Mouse (Mus musculus) gastrocnemius, adult 8-10 months (tissue): ENCODE measurements at regions not wholly inside any gene's neighbourhood (a gene's known extent, or its start where the extent isn't known, plus 50 kb on each side); places are given as distances from the start of the nearest gene placed in this dataset.

ENCODE experiments used
- DNase-seq, 2 experiments: peaks; one replicate each; pipeline ENCODE4 v3.0.0; 2022; ENCODE audit warnings: low spot score in 2 of 2

- no peak for DNase-seq
These were observed 273.3 kb upstream of the Zfp637 start for GRCm38 (mm10) chr6:117567691-117568090.

GRCm38 (mm10) chr6:117569576-117570326, 271.2 kb upstream of the Zfp637 start:
- DNase-seq = no peak

- no peak for DNase-seq
These were observed 270.6 kb upstream of the Zfp637 start for GRCm38 (mm10) chr6:117570346-117570745.

- no peak for DNase-seq
These were observed 270.2 kb upstream of the Zfp637 start for GRCm38 (mm10) chr6:117570791-117571190.

- no peak for DNase-seq
These were observed 269.0 kb upstream of the Zfp637 start for GRCm38 (mm10) chr6:117572006-117572405.

GRCm38 (mm10) chr6:117573371-117573770, 267.6 kb upstream of the Zfp637 start:
- no peak for DNase-seq

- DNase-seq = no peak
These were observed 266.8 kb upstream of the Zfp637 start for GRCm38 (mm10) chr6:117574146-117574545.

GRCm38 (mm10) chr6:117575057-117575456, 265.9 kb upstream of the Zfp637 start:
- no peak for DNase-seq

- no peak for DNase-seq
These were observed 265.0 kb upstream of the Zfp637 start for GRCm38 (mm10) chr6:117576021-117576420.

GRCm38 (mm10) chr6:117577539-117578521, 263.1 kb upstream of the Zfp637 start:
- no peak for DNase-seq

GRCm38 (mm10) chr6:117580951-117581350, 260.0 kb upstream of the Zfp637 start:
- peak in 1 of 2 experiments; percentile 13 for DNase-seq

- DNase-seq = peak; percentile 65 to 79
These were observed 257.9 kb upstream of the Zfp637 start for GRCm38 (mm10) chr6:117583121-117583520.

GRCm38 (mm10) chr6:117584563-117584962, 256.4 kb upstream of the Zfp637 start:
- no peak for DNase-seq

GRCm38 (mm10) chr6:117596166-117596840, 244.7 kb upstream of the Zfp637 start:
- DNase-seq = no peak

- DNase-seq = no peak
These were observed 236.1 kb upstream of the Zfp637 start for GRCm38 (mm10) chr6:117604834-117605233.

- no peak for DNase-seq
These were observed 235.3 kb upstream of the Zfp637 start for GRCm38 (mm10) chr6:117605685-117606084.

- DNase-seq = no peak
These were observed 234.8 kb upstream of the Zfp637 start for GRCm38 (mm10) chr6:117606211-117606610.

GRCm38 (mm10) chr6:117607023-117607422, 234.0 kb upstream of the Zfp637 start:
- peak; percentile 17 to 24 for DNase-seq

- peak in 1 of 2 experiments; percentile 14 for DNase-seq
These were observed 231.2 kb upstream of the Zfp637 start for GRCm38 (mm10) chr6:117609476-117610404.

GRCm38 (mm10) chr6:117611281-117611680, 229.7 kb upstream of the Zfp637 start:
- no peak for DNase-seq

GRCm38 (mm10) chr6:117611965-117612364, 229.0 kb upstream of the Zfp637 start:
- no peak for DNase-seq
